Mouse (Mus musculus) hindlimb bud, embryonic 11.5 days (tissue): ENCODE data around the gene Auts2.

ENCODE experiments used
- DNase-seq: peaks from one replicate; pipeline ENCODE4 v3.0.0-alpha.2; 2012; ENCODE audit warnings: low read depth, low spot score; ENCODE audit errors: extremely low spot score

Auts2 gene

DNA sequence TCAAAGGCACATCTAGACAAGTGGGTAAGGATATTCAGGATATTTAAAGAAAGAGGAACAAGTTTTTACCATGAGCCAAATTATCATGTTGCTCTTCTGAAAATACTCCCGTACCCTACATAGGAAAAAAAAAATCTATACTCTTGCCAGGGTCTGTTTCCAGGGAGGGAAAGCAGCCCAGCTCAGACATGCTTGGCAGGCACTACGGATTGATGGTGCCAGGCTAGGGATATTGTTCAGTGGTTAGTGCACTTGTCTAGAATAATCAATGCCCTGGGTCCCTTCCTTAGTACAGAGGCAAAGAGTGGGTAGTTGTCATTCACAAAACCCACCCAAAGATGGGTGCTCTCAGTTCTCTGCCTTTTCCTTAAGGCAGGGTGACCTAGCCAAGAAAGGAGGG, 90.8 kb downstream of the Auts2 start:
- no peak for DNase-seq

DNA sequence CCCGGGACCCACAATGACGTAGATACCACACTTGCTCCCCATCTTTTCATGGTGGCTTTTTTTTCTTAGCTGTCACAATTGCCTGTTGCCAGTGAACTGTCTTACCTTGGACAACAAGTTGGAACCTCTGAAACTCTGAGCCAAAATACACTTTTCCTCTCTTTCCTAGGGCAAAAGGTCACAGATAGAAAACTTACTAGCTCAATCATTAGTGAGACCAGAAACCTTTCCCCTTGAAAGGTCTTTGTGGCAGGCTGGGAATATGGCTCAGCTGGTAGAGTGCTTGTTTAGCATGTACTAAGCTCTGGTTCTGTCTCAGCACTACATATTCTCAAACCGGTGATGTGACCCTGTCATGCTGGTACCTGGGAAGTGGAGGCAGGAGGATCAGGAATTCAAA, 93.1 kb downstream of the Auts2 start:
- no peak for DNase-seq

DNA sequence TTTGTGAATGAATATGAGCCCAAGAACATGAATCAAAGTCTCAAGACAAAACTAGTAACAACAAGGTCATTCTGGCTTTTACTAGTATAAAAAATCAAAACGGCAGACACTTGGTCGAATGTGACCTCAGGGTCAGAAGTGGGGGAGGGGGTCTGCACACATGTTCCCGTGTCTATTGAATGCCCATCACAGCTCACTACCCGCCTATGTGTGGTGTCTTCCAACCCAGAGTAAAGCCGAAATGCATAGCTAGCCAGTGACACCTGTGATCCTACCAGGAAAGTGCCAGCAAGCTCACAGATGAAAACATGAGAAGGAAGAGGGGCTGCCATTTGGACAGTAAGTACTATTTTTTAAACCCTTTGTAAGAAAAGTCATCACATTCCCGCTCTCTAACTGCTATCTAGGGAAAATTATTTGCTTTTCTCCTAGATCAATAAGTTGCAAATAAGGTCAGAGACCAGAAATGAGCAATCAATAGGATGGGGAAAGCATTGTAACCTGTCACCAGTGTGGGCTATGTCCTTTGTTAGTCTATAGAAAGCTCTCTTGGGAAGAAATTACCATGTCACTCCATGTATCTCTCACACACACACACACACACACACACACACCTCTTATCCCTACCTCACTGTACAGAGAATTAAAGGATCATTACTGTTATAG, 94.6 kb downstream of the Auts2 start:
- no peak for DNase-seq

- no peak for DNase-seq
Observed at GRCm38 (mm10) chr5:132445213-132445954, 97.8 kb downstream of the Auts2 start.

GRCm38 (mm10) chr5:132442948-132443347, 100.2 kb downstream of the Auts2 start:
- no peak for DNase-seq

DNA sequence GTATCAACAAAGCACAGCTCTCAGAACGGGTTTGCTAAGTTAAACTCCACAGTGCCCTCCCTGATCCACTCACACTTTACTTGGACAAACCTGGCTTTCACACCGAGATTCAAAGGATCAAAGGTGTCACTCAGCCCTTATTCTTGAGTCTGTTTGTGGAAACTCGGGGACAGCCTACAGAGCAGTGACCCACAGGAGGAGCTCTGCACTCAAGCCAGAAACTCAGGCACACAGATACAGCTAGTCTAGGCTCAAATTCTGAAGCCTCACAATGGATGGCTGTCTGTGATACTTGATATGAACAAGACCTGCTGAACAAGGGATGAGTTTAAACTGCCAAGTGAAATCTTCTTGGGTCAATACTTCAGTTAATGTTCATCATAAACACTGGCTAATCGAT, 104.7 kb downstream of the Auts2 start:
- no peak for DNase-seq

GRCm38 (mm10) chr5:132437994-132438393, 105.2 kb downstream of the Auts2 start:
- no peak for DNase-seq

DNA sequence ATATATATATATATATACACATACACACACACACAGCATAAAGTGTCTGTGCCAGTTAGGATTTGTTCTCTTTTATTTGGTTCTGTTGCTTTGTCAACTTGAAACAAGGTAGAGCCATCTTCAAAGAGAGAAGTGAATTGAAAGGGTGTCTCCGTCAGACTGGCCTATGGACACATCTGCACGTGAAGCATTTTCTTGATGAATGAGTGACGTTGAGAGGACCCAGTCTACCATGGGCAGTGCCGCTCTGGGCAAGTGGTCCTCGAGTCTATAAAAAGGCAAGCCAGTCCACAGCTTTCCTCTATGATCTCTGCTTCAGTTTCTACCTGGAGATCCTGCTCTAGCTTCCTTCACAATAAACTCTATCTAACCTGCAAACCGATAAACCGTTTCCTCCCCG, 105.7 kb downstream of the Auts2 start:
- DNase-seq: no peak

DNA sequence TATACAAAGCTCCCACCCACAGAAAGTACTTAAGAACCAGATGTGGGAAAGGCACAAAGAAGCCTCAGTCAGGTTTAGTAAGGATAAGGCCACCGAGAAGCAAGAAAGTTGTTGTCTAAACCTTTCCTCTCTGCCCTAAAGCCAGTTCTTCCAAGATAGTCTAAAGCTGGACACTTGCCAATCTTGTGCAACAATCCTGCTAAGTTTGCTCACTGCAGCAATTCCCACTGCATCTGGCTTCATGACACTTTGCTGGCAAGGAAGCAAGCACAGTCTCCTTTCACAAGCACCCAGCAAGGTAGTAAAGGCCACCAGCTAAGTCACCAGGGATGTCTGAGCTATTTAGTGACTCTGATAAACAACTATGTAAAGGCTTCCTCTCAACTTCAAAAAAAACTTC, 106.2 kb downstream of the Auts2 start:
- no peak for DNase-seq

- no peak for DNase-seq
Observed at GRCm38 (mm10) chr5:132436473-132436872, 106.7 kb downstream of the Auts2 start.

DNA sequence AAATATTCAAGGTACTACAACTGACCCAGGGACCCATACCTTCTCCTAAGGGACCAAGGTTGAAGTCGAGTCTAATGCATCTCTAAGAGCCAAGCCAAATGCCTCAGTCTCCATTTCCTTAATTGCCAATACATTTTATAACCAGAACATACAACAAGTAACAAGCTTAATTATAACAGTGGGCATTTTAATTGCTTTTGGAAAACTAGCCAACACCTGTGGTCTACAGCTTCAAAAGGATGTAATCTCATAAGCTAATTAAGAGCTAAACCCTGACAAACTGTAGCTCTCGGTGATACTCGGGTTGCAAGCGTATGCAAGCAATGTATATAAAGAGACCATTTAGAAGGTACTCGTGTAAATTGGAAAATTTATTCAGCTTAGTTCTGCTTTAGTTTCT, 107.7 kb downstream of the Auts2 start:
- DNase-seq: no peak

DNA sequence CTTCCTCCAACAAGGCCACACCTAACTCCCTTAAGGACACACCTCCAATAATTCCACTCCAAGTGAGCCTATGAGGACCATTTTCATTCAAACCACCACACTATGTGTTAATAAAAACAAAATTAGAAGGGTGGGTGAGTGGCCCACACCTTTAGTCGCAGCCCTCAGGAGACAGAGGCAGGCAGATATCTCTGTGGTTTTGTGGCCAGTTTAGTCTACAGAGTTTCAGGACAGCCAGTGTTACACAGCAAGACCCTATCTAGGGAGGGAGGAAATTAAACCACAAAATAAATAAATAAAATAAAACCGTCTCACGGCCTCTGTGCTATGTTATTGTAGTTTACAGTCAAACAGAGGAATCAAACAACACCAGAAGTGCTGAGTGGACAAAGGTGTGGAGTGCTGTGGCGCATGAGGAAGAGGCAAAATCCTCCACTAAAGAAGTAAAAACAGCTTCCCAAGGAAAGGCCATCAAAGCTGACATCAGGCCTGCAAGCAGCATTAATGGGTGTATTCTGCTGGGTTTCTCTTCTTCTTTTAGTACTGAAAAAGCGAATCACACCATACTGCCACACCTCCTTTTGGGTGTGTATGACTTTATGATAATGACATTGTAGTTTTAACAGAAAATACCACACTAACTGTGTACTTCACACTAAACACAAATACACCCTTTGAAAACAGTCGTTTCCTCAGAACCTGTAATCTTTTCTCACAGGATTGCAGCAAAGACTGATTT, 109.6 kb downstream of the Auts2 start:
- DNase-seq: no peak

GRCm38 (mm10) chr5:132429363-132429762, 113.8 kb downstream of the Auts2 start:
- DNase-seq: no peak

- no peak for DNase-seq
Observed at GRCm38 (mm10) chr5:132426342-132426741, 116.8 kb downstream of the Auts2 start.

DNA sequence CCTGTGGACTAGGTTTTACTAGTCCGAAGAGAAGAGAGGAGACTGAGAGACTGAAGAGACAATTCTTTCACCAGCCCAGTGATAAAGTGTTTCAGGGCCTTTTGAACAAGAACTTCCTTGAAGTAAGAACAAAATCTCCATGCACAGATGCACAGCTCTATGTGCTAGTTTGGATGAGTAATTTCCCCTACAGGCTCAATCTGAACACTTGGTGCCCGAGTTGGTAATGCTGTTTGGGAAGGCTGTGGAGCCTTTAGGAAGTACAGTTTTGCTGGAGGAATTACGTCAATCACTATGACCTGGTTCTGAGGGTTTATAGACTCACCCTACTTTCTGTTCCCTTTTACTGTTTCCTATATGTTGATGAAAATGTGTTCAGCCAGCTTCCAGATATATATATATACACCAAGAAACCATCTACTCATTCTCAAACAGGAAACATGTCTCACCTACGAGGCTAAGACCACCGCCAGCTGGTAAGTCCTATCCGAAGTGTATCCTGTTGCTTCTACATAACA, 117.3 kb downstream of the Auts2 start:
- no peak for DNase-seq

DNA sequence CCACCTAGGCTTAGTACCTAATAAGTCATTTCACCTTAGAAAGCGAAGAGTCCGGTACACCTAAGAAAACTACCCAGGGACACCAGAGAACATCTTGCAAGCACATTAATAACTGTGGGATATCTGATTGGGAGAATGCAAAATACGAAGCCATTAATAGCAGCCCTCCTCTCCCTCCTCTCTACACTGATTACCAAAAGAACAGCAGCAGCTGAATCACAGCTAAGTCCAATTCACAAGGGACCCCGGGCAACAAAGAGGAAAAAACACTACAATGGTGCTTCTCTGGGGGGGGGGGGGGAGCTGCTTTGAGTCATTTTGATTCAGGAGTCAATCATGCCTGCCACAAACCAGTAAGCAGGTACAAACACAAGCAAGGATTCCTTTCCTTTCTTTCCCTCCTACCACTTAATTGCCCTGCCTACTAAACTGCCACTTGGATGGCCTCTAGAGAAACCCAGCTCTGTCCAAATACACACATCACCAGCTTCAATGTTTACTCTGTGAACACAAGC, 132.7 kb downstream of the Auts2 start:
- DNase-seq: no peak

DNA sequence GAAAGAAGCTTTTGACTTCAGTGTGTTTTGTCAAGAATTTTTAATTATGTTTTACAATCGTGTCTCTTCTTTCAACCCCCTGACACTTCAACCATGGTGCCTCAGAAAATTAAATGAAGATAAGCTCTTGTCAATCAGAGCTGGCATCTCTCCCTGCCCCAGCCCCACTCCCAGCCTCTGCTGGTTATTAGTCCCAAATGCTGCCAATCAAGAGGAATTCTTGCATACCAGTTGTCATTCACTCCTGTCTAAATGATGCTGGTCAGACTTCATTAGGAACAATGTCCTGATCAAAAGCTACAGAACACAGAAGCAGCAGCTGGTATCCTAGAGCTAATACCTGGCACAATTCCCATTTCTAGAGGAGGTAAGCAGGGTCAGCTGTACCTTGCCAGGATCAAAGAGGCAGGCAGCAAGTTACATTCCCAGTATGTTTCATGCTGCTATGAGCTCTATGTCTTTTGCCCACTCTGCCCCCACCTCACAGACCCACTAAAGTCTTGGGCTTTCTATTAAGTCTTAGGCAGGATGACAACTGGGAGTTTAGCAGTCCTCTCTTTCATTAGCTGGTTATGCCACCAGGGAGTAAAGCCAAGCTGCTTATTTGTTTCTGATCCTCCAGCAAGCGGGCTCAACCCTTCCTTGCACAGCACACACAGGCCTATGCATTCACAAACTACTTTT, 134.1 kb downstream of the Auts2 start:
- no peak for DNase-seq

GRCm38 (mm10) chr5:132400556-132400955, 142.6 kb downstream of the Auts2 start:
- no peak for DNase-seq

GRCm38 (mm10) chr5:132399486-132399885, 143.7 kb downstream of the Auts2 start:
- DNase-seq: no peak

DNA sequence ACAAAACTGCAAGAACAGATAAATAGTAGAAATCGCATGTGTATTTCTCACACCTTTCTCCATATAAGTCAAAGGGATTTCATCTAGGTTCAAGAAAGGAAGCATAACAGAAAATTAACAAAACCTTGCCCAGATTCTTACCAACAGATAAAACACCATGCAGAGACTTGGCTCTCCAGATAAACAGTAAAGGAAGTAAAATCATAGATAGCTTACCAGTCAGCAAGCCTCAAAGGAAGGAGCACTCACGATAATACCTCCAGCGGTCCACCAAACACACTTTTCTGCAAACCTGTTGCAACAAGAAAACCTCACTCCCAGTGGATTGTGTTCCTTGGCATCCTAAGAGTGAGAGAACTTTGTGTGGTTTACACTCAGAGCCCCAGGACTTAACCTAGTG, 147.2 kb downstream of the Auts2 start:
- no peak for DNase-seq
